Mouse (Mus musculus): Measurements from ENCODE around the gene Hmgcl.

Hmgcl gene

DNA sequence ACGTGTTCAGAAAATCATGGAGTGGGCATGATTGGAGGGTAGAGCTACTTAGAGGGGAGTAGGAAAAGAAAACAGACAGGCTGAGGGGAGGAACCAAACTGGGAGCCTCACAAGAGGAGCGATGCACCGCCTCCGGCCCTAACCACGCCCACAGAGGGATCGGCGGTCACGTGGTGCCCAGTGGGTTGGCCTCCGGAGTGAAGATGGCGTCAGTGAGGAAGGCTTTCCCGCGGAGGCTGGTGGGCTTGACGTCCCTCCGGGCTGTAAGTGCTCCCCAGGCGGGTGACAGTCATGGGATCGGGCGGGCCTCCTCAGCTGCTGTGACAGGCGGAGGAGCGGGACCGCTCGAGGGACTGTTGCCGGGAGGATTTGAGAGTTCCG is at the start of gene Hmgcl:
Gene Hmgcl, plus strand, starts transcription at position 171 of the 381 bp plus-strand sequence.
- DNase-seq = peak; percentile 98

DNA sequence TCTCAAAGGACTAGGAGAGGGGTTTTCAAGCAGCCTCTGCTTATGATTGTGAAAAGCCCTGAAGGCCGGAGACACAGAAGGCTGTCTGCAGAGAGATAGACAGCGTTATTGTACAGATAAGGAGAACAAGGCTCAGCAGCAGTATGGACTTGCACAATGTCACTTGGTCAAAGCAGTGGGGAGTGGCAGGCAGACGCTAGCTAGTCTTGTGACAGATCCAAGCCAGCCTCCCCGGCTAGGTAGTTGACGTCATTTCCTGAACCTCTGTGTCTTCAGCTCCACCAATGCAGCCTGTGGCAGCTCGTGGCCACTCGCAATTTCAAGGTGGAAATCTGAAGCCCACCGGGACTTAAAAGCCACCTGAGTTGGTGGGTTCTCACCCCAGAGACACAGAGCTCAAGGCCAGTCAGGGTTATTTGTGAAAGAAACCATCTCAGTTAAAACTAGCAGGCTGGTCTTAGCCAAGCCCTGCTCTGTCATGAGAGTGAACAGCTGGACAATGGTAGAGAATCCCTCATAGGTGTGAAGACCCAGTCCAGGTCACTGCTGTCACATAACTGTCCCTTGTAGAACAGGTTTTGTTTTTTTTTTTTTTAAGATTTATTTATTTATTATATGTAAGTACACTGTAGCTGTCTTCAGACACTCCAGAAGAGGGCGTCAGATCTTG is 47.7 kb upstream of the Hmgcl start:
- peak; percentile 67 for DNase-seq

DNA sequence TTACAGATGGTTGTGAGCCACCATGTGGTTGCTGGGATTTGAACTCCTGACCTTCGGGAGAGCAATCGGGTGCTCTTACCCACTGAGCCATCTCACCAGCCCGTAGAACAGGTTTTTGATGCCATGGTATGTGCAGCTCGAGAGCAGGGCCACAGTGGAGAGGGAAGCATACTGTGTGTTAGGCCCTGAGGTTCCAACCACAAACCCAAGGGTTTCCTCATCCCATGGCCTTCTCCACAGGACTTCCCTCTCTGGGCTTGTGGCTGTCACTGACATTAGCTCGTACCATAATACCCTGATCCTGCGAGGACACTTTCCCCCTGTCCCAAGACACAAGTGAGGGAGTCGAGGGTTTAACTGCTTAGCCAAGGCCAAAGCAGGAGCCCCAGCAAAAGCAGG is 47.2 kb upstream of the Hmgcl start:
- DNase-seq = no peak

DNA sequence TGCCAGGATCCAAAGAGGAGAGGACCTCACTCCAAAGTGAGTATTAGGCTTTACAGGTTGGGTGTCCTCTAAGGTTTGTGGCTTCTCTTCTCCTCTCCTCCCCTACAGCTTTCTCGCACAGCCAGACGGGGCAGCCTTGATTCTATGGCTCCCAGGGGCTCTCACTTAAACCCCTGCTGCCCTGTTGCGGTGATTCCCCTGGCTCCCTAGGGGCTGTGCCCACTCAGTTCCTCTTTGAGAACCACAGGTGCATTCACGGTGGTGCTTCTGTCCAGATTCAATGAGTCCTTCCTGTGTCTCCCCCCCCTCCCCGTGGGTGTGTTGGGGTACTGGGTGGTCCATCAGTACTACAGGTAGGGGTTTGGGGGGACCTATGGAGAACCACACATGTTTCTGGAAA is 46.2 kb upstream of the Hmgcl start:
- DNase-seq = no peak

DNA sequence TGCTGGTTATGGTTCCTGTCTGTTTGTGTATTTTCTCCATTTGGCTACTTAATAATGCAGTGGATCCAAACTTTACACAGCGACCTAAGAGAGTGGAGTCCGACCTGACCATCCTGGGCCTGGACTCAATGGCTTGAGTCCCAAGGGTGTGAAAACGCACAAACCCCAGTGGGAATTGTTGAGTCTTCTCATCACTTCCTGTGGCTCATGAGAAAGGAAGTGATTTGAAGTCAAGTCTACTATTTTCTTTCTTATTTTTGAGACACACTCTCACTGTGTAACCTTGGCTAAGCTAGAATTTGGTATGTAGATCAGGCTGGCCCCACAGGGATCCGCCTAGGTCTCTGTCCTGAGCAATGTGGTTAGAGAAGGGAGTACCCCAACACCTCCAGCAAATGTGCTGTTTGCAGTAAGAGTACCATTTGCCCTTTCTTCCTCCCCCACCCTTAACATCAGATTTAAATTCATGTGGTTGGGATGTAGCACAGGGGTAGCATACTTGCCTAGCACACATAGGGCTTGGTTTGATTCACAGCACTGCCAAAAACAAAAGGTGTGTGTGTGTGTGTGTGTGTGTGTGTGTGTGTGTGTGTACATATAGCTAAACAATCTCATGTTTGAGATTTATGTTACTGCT is 43.5 kb upstream of the Hmgcl start:
- DNase-seq = no peak

DNA sequence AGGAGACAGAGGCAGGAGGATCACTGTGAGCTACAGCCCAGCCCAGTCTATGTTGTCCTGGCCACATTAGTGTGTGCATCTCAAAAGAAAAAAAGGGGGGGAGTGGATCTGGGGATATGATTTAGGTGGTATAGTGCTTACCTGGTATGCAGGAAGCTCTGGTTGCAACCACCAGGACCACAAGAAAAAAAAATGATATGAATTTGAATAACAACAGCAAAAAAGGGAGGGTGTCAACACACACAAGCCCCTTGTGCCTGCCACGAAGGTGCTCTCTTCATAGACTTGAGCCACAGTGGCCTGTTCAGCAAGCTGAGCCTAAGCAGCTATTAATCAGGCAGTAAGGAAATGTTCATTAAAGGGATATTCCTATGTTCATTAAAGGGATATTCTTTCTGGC is 41.4 kb upstream of the Hmgcl start:
- no peak for DNase-seq

DNA sequence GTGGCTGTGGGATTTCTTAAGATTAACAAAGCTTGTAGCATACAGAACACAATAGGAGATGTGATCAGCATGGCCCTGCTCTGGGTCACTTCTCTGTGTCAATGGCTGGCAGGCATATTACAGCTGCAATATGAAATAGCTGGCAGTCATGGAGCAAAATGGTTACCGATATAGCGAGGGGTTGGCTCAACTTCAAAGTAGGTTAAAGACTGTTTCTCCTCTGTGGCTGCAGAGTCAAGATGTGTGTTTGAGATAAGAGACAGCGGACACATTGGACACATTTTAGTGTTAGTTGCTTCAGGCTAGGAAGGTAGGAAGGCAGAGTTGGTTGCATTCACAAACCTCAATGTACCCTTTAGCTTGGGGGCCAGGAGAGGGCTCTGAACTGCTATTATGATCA is 39.6 kb upstream of the Hmgcl start:
- DNase-seq = no peak

DNA sequence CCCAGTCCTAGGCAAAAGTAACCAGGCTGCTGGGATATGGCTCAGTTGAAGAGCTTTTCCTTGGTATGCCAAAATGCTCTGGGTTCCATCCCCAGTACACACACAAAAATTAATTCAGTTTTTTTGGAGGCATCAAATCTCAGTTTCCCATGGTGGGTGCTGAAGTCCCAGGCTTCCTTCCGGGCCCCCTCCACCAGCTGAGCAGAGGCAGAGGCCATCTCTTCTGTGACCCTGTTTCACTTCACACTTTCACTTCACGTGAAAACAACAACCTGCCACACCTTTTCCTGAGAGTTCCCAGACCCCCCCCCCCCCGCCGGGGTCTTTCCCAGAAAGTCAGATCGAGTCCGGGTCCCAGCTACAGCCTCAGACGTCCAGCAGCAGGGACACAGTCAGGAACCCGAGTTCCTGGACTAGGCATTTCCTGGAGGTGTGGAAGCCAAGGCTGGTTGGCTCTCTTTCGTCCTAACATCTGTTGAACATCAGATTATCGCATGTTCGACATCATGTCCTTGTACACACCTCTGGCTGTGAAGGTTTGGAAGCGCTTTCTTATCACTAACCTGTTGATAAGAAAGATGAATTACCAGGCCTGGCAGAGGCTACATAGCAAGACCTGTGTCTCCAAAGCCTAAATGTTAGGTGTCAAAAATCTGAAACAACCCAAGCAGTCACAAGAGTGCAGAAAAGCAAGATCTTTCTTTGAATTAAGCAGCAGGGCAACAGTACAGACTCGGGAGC is 36.8 kb upstream of the Hmgcl start:
- DNase-seq = no peak

DNA sequence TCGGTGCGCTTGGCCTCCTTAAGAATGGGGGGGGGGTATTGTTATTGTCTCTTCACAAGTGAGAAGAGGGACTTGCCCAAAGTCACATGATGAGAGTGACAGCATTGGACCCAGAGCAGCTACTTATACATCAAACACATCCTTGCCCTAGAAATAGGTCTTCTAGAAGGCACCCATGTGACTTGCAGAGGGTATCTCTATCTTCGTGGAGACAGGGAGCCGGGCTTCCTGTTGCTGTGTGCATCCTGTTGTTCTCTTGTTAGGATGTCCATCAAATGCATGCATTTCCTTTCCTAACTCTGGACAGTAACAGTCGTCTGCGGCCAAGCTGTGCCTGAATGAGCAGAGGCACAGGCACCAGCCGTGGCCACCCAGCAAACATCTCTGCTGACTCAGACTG is 34.7 kb upstream of the Hmgcl start:
- DNase-seq = no peak

DNA sequence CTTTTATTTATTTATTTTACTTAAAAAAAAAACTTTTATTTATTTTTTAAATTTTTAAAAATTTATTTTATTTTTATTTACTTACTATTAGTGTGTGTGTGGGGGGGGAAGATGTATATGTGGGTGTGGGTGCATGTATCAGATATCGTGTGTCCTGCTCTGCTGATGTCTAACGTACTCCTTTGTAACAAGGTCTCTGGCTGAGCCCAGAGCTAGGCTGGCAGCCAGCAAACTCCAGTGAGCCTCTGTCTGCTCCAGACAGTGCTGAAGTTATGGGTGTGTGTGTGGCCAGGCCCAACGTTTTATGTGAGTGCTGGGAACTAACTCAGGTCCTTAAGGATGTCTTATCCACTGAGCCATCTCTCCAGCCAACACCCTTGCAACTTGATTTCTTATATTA is 34.1 kb upstream of the Hmgcl start:
- no peak for DNase-seq

DNA sequence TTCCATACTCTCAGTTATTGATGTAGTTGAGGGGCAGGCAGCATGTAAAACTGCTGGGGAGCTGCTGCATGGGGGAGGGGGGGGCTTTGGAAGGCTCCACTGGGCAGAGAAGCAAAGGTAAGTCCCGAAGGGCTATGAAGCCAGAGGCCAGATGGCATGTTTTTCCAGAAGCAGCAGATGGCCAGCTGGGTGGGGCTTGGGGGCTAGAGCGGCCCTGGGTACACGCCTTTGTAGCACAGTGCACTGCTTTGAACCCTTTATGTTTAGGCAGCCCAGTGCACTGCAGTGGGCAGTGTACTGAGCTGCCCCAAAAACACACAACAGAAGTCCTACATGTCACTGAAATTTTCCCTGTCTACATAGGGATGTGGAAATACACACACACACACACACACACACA is 33.4 kb upstream of the Hmgcl start:
- DNase-seq = no peak

DNA sequence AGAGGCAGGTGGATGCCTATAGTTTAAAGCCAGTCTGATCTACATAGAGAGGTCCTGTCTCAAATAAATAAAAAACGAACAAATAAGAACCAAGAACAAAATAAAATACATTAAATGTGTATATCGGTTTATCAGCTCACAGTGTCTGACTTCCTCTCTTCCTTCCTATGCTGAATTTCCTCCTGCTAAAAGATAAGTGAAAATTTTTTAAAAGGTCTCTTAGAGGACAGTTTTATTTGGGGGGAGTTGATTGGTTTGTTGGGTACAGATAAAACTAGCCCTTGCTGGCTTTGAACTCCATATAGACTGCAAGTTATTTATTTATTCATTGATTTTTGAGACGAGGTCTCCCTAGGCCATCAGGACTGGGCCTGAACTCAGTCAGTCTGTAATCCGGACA is 32.8 kb upstream of the Hmgcl start:
- DNase-seq = no peak

DNA sequence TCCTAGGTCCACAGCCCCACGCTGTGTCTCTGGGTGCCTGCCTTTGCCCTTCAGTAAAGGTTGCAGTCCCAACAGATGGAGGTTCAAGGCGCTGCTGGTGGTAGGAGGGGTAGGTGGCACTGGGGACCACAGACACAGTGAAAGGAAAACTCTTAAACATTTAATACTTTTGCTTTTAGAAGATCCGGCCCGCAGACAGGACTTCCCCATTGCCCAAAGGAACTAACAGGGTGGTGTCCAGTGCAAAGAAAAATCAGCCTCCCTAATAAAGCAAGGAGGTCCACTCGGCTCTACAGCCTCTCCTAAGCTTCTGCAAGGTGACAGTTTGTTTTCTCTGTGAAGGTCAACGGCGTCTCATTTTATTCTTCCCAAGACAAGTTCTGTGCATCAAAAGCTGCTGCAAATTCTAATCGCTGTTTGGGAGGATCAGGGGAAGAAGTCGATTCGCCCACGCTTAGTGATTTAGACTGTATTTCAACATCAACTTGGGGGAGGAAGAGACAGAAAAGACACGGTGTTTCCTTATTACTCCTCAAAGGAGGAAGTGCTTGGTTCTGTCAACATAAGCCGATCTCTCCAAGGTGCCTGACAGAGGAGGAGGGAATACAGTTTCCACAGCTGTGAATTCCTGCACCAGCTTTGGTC is 27.5 kb upstream of the Hmgcl start:
- DNase-seq = no peak

DNA sequence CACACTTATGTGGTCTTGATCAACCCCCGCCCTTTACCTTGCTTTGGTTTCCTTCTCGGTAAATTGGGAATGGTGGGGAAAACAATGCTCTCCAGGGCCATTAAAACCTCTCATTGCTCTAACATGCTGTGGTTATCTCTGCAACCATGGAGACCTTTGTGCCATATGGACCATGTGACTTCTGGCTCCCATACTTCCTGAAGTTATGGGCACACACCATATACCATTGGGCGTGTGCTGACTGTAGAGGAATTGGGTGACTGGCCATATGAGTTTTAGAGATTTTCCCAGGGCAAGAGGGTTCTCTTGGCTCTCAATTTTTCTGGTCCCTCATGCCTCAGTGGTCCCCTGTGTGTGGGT is 27.0 kb upstream of the Hmgcl start:
- no peak for DNase-seq

DNA sequence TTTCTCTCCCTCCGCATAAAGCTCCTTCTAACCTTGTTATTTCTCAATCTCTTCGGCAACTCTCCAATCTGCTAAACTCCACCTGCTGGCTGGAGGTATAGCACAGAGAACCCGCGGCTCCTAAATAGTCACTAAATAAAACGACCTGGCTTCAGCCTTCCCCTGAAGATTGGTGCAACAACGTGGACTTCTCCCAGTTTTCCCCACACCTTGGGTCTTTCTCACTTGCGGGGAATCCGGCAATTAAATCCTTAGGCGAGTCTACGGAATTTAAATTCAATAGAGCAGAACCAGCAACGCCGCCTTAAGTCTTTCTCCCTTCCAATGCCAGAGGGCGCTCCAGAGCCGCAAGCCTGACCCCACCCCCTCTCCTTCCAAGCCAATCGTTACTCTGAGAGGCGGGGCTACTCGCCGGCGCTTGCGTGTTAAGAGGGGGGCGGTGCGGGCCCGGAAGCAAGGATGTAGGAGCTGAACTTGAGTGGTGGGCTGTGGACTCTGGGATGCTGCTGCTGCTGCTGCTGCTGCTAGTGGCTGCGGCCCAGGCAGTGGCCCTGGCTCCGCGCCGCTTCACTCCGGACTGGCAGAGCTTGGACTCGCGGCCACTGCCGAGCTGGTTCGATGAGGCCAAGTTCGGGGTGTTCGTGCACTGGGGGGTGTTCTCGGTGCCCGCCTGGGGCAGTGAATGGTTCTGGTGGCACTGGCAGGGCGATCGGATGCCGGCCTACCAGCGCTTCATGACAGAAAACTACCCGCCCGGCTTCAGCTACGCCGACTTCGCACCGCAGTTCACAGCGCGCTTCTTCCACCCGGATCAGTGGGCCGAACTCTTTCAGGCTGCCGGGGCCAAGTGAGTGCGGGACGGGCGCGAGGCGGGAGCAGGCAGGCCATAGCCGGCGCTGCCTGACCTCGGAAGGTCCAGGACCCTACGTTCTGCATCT is 25.7 kb upstream of the Hmgcl start, which contains the start of gene Fuca1:
Gene Fuca1, plus strand, starts transcription at position 432 of the 938 bp plus-strand sequence.
- DNase-seq = peak; percentile 98

DNA sequence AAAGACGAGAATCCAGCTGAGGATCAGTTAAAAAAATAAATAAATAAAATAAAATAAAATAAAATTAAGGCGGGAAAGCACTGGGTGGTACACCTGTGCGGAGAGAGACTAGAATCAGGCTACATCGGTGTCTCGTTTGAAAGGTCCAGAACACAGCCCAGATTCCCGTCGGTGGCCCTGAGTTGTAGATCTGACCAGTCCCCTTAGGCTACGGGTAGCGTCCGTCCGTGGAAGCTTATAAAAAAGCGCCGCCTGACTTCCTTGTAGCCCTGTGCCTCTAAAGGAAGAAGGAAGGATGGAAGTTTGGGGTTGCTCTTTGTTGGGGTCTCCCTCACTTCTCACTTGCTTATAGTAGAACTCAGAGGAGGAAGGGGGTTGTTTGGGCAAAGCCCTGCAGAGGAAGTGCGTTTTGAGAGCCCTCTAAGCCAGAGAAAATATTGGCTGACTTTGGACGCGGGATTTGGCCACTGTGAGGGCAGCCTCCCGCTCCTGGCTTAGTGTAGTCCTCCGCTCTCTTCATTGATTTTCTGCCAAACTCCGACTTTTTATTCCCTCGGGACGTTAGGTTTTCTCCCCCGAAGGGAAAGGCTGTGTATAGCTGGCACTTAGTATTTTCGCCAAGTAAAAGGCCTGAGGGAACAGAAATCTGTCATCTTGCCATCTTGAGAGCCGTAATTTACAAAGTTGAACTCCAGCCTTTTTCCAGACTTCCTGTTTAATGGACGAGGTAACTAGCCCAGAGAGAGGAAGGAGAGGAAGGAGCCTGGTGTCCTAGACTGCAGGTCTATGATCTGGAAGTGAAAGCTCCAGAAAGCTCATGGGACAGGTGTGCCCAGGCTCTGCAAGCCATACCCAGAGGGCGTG is 24.8 kb upstream of the Hmgcl start:
- no peak for DNase-seq

DNA sequence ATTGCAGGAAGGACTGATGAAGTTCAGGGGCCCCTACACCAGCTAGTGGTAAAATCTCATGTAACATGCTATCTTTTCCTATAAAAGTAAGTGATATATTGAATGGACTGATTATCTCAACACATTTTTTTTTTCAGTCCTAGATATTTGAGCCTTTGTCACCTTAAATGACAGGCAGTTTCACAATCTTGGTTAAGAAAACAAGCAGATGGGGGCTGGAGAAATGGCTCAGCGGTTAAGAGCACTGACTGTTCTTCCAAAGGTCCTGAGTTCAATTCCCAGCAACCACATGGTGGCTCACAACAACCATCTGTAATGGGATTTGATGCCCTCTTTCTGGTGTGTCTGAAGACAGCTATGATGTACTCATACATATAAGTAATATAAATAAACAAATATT is 24.1 kb upstream of the Hmgcl start:
- DNase-seq = no peak

DNA sequence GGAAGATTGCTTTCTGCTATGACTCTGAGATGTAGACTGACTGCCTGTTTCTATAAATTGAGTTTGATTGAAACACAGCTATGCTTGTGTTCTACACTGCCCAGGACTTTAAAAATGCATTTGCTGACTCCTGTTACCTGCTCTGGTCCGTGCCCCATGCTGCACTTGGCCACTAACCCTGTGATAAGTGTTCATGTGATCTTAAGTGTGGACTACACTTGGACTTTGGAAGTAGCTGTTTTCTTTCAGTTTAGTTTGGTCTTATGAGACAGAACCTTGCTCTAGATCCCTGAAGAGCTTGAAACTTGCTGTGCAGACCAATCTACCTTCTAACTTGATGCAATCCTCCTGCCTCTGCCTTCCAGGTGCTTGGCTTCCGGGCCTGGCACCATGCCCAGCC is 21.8 kb upstream of the Hmgcl start:
- DNase-seq = no peak

DNA sequence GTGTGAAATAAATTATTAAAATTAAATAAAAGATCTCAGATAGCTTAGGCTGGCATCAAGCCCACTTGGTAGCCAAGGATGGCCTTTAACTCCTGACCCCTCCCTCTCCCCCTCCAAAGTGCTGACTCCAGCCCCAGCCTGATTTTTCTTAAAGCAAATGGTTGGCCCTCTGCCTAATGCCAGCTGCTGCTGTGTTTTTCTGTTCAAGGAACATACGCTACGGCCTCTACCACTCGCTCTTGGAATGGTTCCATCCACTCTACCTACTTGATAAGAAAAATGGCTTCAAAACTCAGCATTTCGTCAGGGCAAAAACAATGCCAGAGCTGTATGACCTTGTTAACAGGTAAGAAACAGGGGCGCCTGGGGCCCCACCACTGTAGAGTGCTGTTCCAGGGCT is 20.9 kb upstream of the Hmgcl start:
- DNase-seq = no peak

DNA sequence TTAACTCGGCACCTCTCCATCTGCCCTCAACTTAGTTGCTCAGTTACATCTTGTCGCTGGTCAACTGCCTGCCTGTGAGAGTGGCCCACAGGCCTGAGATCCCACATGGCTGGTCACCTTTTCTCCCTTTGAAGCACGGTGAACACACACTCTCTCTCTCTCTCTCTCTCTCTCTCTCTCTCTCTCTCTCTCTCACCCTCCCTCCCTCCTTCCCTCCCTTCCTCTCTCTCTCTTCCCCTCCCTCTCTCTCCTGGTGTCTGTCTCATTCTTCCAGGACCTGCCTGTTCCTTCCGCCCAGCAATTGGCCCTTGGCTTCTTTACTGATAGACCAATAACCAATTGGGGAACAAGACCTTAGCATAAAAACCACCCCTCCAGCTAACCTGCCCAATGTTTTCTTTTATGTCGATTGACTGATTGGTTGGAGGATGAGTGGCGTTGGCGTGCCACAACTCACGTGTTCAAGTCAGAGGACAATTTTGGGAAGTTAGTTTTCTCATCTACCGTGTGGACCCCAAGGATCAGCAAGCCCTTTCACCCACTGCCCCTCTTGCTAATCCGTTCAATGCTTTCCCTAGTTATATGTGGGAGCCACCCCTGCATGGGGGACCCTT is 19.9 kb upstream of the Hmgcl start:
- DNase-seq = no peak

DNA sequence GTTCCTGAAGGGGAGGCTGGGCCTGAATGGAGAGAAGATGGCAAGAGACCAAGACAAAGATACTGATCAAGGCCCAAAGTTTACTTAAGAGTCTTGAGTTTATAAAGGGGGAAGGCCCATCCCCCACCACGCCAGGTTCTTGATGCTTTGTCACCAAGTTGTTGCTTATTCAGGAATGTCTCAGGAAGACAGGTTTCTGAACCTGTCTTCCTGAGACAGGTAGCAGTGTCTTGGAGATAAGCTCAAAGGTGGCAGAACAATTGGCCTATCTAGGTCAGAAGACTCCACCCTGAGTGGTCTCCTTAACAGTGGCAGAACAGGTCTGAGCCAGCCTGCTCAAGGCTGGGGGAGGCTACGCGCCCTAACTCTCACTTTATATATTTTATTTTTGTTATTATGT is 19.4 kb upstream of the Hmgcl start:
- no peak for DNase-seq

Measured in thymus, postnatal 4 days (tissue).